Mouse (Mus musculus) adrenal gland, adult (tissue): ENCODE measurements around the gene Gm45062.
"Not testable (repeated sequence)": the region's sequence is repeated elsewhere in the genome, so short reads cannot be mapped to it uniquely, and the experiment has no call there.

Experiments used
- DNase-seq, 2 experiments: peaks; one replicate each; pipeline ENCODE4 v3.0.0; 2022 to 2023; ENCODE audit warnings: low spot score in 1 of 2; ENCODE audit not compliant: inconsistent age in 2 of 2

The Gm45062 gene

DNA sequence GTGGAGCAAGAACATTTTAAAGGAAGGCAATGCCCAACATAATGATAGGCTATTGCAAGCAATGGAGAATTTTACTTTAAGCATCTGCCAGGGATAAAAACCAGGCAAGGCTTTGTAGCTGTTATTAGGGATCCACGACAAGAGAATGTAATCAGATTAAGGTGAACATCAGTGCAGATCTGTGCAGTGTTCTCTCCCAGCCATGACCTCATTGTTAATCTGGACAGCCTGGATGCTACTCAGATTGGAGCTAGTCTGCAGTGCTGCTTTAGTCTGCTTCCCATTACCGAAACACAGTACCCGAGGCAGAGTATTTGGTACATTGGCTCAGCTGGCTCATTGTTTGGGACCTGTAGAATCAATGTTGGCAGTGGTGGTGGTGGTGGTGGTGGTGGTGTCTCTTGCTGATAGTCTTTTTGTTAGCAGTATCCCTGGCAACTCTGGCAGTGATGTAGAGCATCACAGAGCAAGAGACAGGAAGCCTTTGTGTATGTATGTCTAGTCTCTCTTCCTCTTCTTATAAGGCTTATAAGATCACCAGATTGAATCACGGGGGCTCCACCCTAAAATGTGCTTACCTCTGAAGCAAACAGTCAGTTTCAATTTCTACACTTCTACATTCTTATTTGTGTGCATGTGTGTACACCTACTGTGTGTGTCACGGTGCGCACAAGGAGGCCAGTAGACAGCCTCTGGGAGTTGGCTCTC lies 245.4 kb downstream of the Gm45062 start:
- DNase-seq: peak; percentile 12 to 32

GRCm38 (mm10) chr6:8506631-8507030 lies 247.4 kb downstream of the Gm45062 start:
- no peak for DNase-seq

- peak; percentile 99 for DNase-seq
These were observed 249.8 kb downstream of the Gm45062 start for GRCm38 (mm10) chr6:8508883-8509536.

DNA sequence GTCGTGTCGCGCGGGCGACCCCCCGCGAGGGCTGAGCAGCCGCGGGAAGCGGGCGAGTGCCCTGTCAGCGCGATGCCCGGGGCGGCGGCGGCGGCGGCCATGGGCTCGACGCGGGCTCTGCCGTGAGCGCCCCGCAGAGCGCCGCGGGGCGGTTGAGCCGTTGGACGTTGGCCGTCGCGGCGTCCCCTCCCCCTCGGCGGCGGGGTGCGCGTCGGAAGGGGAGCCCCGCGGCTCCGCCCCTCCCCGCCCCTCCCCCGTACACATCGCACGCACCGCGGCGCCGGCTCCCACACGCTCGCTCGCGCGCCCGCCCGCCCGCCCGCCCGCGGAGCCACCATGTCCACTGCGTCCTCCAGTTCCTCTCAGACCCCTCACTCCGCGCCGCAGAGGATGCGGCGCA lies 250.3 kb downstream of the Gm45062 start, which contains the start of gene Glcci1:
Glcci1 (plus strand) TSS at position 50 of the 400 bp plus-strand sequence.
- peak in 1 of 2 experiments; percentile 81 for DNase-seq

DNA sequence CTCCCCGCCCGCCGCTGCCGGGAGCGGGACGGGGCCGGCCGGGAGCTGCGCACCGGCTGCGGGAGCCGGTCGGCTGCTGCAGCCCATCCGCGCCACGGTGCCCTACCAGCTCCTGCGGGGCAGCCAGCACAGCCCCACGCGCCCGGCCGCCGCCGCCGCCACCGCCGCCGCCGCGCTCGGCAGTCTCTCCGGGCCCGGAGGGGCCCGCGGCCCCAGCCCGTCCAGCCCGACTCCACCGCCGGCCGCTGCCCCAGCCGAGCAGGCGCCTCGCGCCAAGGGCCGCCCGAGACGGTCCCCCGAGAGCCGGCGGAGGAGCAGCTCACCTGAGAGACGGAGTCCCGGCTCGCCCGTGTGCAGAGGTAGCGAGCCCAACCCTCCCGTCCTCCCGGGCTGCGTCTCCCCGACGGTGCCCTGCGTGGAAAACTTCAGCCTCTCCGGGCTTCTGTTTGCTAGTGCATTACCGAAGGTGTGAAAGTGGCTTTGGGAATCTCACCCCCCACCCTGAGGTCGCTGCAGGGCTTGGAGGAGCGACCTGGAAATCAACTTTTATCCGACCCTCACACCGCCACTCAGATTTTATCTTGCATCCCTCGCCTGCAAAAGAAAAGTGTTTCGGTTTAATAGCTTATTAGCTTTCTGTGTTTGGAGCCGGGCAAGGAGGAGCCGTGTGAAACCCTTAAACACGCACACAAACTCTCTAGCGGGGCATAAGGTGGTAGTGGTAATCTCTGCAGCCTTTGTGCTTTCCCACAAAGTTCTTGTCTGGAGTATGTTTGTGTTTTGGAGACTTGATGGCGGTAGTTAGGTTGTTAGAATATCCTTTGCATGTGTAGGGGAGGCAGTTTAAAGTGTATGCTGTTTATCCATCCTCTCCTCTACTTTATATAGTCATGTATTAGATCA lies 251.0 kb downstream of the Gm45062 start:
- peak; percentile 59 to 88 for DNase-seq

DNA sequence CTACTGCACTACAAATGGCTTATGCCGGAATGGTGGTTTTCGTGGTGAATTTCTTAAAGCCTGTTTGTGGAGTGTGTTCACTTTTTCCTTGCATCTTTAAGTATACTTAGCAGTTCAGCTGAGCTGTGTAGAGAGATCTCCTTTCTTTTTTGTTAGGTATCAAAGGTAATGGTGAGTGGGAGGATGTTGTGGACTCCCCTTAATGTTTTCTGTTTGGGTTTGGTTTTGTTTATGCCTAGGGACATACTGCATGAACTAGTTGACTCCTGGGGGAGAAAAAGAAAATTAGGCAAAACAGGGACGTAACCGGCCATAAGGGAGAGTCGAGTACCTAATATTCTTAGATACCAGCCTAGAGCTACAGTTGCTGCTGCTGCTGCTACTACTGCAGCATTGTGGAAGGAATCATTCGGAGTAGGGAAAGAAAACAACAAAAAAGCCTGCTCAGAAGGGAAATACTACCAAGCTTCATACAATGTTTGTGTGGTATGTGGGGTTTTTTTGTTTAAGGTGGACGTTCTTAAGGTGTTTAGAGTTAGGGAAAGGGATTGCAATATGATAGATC lies 251.7 kb downstream of the Gm45062 start:
- DNase-seq: no peak

DNA sequence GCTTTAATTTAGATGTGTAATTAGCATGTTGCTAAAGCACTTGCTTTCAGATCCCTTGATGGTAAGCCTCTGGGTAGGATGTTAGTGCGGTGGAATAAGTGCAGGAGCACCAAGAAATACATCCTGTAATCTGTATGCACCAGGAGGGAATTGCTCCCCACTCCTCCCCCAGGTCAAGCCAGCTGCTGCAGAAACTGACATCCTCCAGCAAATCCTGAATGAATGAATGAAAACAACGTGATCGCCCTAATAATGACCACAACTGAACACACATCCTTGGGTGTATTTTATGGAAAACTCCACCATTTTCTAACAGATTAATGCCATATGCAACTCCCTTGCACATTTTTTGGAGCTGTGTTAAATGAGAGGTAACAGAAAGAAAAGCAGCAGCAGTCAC lies 252.2 kb downstream of the Gm45062 start:
- DNase-seq: peak in 1 of 2 experiments; percentile 49

GRCm38 (mm10) chr6:8512416-8512815 lies 253.2 kb downstream of the Gm45062 start:
- DNase-seq: no peak

- no peak for DNase-seq
These were observed 260.4 kb downstream of the Gm45062 start for GRCm38 (mm10) chr6:8519687-8520086.

GRCm38 (mm10) chr6:8521231-8521630 lies 262.0 kb downstream of the Gm45062 start:
- no peak for DNase-seq

DNA sequence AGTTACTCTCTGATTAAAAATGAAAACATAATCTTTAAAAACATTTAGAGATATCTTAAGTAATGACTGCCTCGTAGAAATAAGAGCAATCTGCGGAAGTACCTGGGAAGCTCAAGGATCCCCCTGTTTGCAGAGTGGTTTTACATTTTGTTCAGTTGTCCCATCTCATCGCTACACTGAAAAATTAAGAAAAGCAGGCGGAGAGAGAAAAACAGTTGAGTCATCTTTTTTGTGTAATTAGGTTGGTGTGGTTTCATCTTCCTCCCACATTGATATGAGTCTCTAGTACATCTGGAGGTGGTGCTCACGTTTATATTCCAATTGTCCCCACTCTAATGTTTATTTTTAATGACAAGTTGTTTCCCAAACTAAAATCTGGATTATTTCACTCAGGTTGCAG lies 265.5 kb downstream of the Gm45062 start:
- no peak for DNase-seq

DNA sequence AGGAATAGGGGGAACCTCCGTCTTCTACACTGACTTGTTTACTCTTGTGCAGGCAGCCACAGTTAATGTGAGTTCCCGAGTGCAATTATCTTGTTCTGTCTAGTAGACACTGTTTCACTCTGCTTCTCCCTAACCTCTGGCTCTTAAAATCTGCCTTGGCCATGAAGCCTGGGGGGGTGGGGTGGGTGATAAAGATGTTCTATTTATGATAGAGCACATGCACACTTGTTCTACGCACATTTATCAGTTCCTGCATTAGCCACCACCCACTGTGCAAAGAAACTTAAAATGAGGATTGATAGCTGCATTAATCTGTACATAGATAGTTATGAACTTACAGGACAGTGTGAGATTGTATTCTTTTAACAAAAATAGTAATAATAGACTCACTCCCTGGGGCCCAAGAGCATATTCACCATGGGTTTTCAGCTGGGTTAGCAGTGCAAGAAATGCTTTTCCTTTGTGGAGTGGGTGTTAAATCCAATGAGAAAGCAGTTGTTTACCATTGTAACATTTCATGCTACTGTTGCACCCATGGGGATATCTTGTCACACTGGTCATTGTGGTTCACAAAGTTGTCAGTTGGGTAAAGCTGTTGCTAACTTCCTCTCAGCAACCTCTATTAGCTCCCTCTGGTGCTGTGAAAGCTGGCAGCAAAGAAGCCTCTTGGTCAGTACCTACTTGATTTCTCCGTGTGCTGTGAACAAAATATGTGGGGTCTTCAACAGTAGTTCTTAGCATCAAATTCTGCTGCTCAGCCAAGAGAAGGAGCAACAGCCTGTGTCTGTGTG lies 272.0 kb downstream of the Gm45062 start:
- DNase-seq: no peak

DNA sequence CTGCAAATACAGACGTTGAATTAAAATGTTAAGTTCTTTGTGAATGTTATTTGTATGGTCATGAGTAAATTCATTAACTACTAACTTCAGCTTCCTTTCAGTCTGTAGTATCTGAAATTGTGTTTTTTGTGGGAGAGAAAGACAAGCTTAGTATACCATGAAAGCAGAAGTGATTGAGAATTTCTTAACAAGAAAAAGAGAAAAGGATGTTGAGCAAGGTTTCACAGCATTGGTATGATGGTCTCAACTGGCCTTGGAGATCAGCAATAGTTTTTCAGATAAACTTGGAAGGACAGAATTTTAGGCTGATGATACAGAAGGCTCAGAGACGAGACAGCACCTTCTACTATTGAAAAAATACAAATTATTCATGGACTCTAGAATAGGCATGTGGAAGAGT lies 277.7 kb downstream of the Gm45062 start:
- no peak for DNase-seq

- not testable (repeated sequence) for DNase-seq
These were observed 282.3 kb downstream of the Gm45062 start for GRCm38 (mm10) chr6:8541531-8541930.

DNA sequence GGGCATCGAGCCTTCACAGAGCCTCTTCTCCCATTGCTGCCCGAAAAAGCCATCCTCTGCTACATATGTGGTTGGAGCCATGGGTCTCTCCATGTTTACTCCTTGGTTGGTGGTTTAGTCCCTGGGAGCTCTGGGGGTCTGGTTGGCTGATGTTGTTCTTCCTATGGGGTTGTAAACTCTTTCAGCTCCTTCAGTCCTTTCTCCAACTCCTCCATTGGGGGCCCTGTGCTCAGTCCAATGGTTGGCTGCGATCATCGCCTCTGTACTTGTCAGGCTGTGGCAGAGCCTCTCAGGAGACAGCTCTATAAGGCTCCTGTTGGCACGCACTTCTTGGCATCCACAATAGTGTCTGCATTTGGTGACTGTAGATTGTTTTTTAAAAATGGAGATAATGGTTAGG lies 285.6 kb downstream of the Gm45062 start:
- DNase-seq: no peak

DNA sequence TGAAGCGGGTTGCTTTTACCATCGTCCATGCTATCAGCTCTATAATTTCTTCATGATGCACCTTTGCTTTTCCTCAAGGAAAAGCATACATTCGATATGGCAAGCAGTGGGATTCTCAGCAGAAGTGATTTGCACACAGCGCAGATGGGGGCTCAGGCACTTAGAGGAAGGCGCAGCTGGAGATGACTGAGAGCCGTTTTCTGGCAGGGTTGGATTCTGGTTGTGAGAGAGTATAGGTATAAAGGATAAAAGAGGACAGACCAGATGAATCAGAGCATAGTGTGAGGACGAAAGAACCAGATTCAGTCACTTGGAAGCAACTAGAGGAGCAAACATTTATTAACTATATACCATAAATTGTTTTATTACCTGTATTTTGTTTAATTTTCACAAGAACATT lies 286.5 kb downstream of the Gm45062 start:
- no peak for DNase-seq

DNA sequence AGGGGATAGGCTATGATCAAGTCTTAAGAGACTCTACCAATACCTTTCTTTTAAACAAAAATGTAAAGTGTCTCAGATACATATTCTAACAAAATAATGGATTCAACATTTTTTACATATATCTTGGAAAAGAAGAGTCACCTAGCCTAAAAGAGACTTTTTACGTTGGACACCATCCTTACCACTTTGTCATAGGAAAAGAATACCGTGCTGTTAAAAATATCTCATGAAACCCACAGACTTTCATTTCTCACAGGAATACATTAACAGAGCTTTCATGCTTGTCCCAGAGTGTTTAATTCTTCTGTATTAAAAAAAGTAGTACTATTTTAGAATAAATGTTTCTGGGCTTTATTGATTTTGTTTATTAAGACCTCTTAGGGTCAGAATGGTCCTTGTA lies 291.9 kb downstream of the Gm45062 start:
- no peak for DNase-seq

GRCm38 (mm10) chr6:8556849-8557571 lies 297.8 kb downstream of the Gm45062 start:
- no peak for DNase-seq

- DNase-seq: no peak
These were observed 301.4 kb downstream of the Gm45062 start for GRCm38 (mm10) chr6:8560682-8561081.

DNA sequence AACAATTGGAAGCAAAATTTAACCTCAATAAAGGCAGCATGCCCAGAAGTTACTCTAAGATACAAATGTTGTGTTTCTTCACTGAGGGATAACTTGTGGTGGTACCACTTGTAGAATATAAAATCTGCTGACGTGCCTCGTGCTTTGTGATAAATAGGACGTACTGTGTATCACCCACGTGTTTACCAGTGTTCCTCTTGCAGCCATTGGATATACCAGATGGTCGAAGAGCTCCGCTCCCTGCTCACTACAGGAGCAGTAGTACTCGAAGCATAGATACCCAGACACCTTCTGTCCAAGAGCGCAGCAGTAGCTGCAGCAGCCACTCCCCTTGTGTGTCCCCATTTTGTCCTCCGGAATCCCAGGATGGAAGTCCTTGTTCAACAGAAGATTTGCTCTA lies 323.1 kb downstream of the Gm45062 start:
- no peak for DNase-seq
